Mouse (Mus musculus) megakaryocyte, embryonic 14.5 days (primary cell): ENCODE measurements around the gene Kcna1.

Experiments
- FLI1 ChIP-seq: IDR thresholded peaks from 2 replicates; pipeline ENCODE4 v1.6.1; 2012; ENCODE audit warnings: low read length, inconsistent platforms, mixed read lengths
- GATA1 ChIP-seq: IDR thresholded peaks from 3 replicates; pipeline ENCODE4 v1.6.1; 2012; ENCODE audit warnings: mixed read lengths, low read length, inconsistent platforms, borderline replicate concordance

GRCm38 (mm10) chr6:126646381-126646780 is at the start of gene Kcna1:
- TF ChIP-seq GATA1 (no peak), FLI1 (no peak)
